Mouse (Mus musculus) liver, embryonic 18 days (tissue): Measurements from ENCODE around the gene Cenpi. TPM values are rescaled to one million over a fixed set of nuclear protein-coding genes. Genes with fewer than 3 reads are reported as not detected.

ENCODE experiments used
- polyA plus RNA-seq: library from polyadenylated mRNA; depleted of rRNA; stranded (reverse); fragments of >200 nt; gene quantifications from 2 replicates; pipeline ENCODE4 v1.2.3, GENCODE M21; 2012; rRNA removed

The Cenpi gene
- polyA plus RNA-seq, result 5.1 TPM in 2 replicates

DNA sequence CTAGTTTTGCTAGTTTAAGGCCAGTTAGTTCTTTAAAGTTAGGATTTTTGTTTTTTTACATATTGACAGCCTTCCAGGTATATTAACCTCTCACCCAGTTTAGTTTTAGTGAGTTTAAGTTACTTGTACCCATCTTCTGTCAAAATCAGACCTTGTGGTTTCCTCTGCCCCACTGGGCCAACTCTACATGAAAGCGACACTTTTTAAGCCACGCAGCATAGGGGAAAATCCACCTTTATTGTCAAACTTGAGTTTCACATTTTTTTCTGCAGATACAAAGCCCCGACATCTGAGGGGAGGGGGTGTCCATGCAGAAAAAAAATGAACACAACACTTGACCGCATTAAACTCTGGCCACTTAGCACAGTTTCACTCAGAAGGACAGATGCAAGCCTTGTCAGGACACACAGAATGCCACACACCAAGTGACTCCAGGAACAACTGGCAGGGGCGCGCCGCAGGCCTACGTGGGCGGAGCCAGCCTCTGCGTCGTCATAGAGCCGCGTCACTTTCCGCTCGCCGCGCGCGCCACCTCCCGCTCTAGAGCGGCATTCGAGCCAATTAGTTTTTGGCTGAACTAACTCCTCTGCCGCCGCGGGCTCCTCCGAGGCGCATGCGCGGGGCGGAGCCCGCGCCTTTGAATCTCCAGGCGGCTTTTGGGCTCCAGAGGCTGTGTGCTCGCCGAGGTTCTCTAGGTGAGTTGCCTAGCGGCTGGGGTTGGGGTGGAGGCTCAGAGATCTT lies at the start of gene Cenpi:
TSS of gene Cenpi (plus strand) at position 551 of the 741 bp plus-strand sequence.

DNA sequence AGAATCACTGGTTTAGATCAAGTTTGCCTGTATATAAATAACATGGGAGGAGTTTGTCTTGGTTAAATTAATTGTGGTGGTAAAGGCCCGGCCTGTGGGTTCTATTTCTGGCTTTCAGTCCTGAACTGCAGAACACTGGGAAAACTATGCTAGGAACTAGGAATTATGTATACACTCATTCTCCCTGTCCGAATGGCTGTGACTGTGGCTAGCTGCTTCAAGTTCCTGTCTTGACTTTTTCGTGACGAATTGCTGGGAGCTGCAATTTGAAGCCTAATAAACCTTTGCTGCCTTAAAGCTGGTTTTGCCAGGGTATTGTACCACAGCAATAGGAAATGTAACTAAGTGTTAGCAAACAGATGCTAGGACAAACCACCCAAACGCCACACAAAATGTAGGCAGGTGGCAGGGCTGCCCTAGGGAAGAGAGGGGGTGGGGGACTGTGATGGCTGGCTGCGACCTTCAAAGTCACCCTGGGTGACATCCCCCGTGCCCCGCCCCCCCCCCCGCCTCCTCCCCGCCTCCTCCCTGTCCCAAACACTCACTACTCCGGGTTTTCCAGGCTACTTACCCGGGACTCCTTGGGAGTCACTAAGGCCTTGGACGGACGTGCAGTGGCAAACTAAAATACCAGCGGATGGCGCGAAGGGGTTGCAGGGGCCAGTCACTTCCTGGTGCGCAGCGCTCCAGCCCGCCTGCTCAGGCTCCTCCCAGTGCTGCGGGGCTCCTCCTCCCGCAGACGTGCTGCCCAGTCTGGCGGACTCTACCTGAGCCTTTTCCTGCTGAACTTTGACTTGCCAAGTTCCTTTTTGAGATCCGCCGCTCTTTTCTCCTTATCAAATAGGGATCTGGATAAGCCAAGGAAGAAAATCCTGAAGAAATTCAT lies 31.4 kb upstream of the Cenpi start, which contains the start of gene Trmt2b:
TSS of gene Trmt2b (minus strand) at position 710 of the 886 bp plus-strand sequence.

DNA sequence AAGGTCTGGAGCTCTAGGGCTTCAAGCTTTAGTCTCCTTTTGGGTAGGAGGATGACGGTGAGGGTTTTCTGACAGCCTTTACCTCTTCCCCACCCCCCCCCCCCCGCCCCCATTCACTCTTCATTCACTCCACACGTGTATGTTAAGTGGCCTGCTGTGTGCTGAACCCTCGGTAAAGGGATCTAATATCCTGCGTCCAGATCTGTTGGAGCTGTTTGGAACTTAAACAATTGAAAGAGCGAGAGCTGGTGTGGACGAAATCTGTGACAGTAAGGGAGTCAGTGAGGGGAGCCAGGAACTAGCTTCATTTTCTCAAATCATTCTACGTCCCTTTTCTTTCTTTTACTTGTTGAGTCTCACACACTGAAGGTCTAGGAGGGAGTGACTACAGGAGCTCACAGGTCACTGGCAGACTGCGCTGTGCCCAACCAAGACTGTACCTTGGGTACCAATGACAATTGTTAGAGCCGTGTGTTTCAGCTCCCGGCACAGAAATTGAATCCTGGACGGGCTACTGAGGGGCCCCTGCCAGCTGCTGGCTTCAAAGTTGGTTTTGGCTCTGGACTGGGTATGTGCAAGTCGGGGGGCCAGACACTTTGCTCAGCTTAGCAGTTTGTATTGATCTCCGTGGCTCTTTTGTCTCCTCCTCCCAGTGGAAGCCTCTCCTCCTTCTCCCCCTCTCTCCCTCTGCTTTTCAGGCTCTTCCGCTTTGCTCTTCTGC lies 96.1 kb downstream of the Cenpi start, which contains the start of gene Drp2:
TSS of gene Drp2 (plus strand) at position 689 of the 721 bp plus-strand sequence.

Other genes with a start within 250 kb of the Cenpi start
- gene Cstf2, start 248.9 kb upstream of the Cenpi start, polyA plus RNA-seq, result 8.4 TPM in 2 replicates
- 0.08 and 0.15 TPM in 2 replicates for gene Xkrx, start 146.0 kb upstream of the Cenpi start, polyA plus RNA-seq
- not detected in 2 replicates for gene Arl13a, start 120.6 kb upstream of the Cenpi start, polyA plus RNA-seq
- not detected in 2 replicates for gene Nox1, start 86.1 kb upstream of the Cenpi start, polyA plus RNA-seq
- 7.3 and 7.7 TPM in 2 replicates for gene Trmt2b, start 31.1 kb upstream of the Cenpi start, polyA plus RNA-seq
- gene Tmem35a, start 12.9 kb upstream of the Cenpi start, polyA plus RNA-seq, result 0.25 and 0.28 TPM in 2 replicates
- 0.22 TPM in 2 replicates for gene Drp2, start 96.5 kb downstream of the Cenpi start, polyA plus RNA-seq
- not detected in 2 replicates for gene Taf7l, start 168.4 kb downstream of the Cenpi start, polyA plus RNA-seq
- gene Timm8a1, start 233.8 kb downstream of the Cenpi start, polyA plus RNA-seq, result 22.6 TPM in 2 replicates